Mouse (Mus musculus) cerebellum, postnatal 25 days (tissue): ENCODE data around the gene Parva.
A peak's percentile ranks its signal among the peaks of the same experiment; 100 is the strongest.

ENCODE experiments used
- DNase-seq, 2 experiments: peaks; one replicate each; pipeline ENCODE4 v3.0.0; 2021; ENCODE audit warnings: mixed read lengths in 2 of 2

Gene Parva

GRCm38 (mm10) chr7:112614046-112614790, 186.9 kb downstream of the Parva start:
- DNase-seq: no peak

GRCm38 (mm10) chr7:112614791-112615668, 187.7 kb downstream of the Parva start:
- no peak for DNase-seq

- peak; percentile 29 to 30 for DNase-seq
Measured at GRCm38 (mm10) chr7:112620322-112621179, 193.2 kb downstream of the Parva start.

GRCm38 (mm10) chr7:112627481-112627880, 200.2 kb downstream of the Parva start:
- no peak for DNase-seq

GRCm38 (mm10) chr7:112634505-112635213, 207.4 kb downstream of the Parva start:
- no peak for DNase-seq

- DNase-seq: no peak
Measured at GRCm38 (mm10) chr7:112635936-112636335, 208.6 kb downstream of the Parva start.
